Mouse (Mus musculus): Measurements from ENCODE around the gene Brd1. TPM values are rescaled to one million over a fixed set of nuclear protein-coding genes. Genes with fewer than 3 reads are reported as not detected.
"Not testable (repeated sequence)": the region's sequence is repeated elsewhere in the genome, so short reads cannot be mapped to it uniquely, and the experiment has no call there.

Gene Brd1
- total RNA-seq (2022), result 10 to 100 TPM; 45.7 to 74.5 (median 60.5) TPM

- DNase-seq, result peak; percentile 65
These were observed at the start of gene Brd1 for GRCm38 (mm10) chr15:88733834-88734571. TSS of gene Brd1 (minus strand) at chr15:88734233.

GRCm38 (mm10) chr15:88774630-88775029 lies 40.6 kb upstream of the Brd1 start:
- not testable (repeated sequence) for DNase-seq

- DNase-seq, result no peak
These were observed 34.5 kb upstream of the Brd1 start for GRCm38 (mm10) chr15:88768537-88768936.

- not testable (repeated sequence) for DNase-seq
These were observed 32.1 kb upstream of the Brd1 start for GRCm38 (mm10) chr15:88766139-88766538.

- DNase-seq, result no peak
These were observed 27.5 kb upstream of the Brd1 start for GRCm38 (mm10) chr15:88761551-88761950.

- DNase-seq, result no peak
These were observed 24.0 kb upstream of the Brd1 start for GRCm38 (mm10) chr15:88758061-88758460.

GRCm38 (mm10) chr15:88755761-88756160 lies 21.7 kb upstream of the Brd1 start:
- no peak for DNase-seq

- no peak for DNase-seq
These were observed 20.9 kb upstream of the Brd1 start for GRCm38 (mm10) chr15:88754896-88755295.

GRCm38 (mm10) chr15:88752403-88752733 lies 18.3 kb upstream of the Brd1 start:
- DNase-seq, result no peak

- DNase-seq, result no peak
These were observed 17.8 kb upstream of the Brd1 start, which contains the start of gene Zbed4 for GRCm38 (mm10) chr15:88751564-88752402. TSS of gene Zbed4 (plus strand) at chr15:88751660.

- DNase-seq, result peak; percentile 99
These were observed 16.9 kb upstream of the Brd1 start for GRCm38 (mm10) chr15:88750677-88751563.

- no peak for DNase-seq
These were observed 16.0 kb upstream of the Brd1 start for GRCm38 (mm10) chr15:88750032-88750431.

GRCm38 (mm10) chr15:88749617-88750016 lies 15.6 kb upstream of the Brd1 start:
- not testable (repeated sequence) for DNase-seq

GRCm38 (mm10) chr15:88745926-88746325 lies 11.9 kb upstream of the Brd1 start:
- no peak for DNase-seq

- no peak for DNase-seq
These were observed 11.3 kb upstream of the Brd1 start for GRCm38 (mm10) chr15:88745347-88745746.

GRCm38 (mm10) chr15:88743371-88743770 lies 9.3 kb upstream of the Brd1 start:
- DNase-seq, result not testable (repeated sequence)

GRCm38 (mm10) chr15:88741366-88741765 lies 7.3 kb upstream of the Brd1 start:
- DNase-seq, result no peak

- no peak for DNase-seq
These were observed 4.4 kb upstream of the Brd1 start for GRCm38 (mm10) chr15:88738466-88738865.

- DNase-seq, result no peak
These were observed 2.1 kb upstream of the Brd1 start for GRCm38 (mm10) chr15:88736166-88736565.

- DNase-seq, result peak; percentile 58
These were observed 837 bp downstream of the Brd1 start for GRCm38 (mm10) chr15:88733041-88733751.

- DNase-seq, result no peak
These were observed 1.5 kb downstream of the Brd1 start for GRCm38 (mm10) chr15:88732405-88733020.
